Mouse (Mus musculus): Measurements from ENCODE around the gene Prdm12.
"Not testable (repeated sequence)": the region's sequence is repeated elsewhere in the genome, so short reads cannot be mapped to it uniquely, and the experiment has no call there.

Gene Prdm12

DNA sequence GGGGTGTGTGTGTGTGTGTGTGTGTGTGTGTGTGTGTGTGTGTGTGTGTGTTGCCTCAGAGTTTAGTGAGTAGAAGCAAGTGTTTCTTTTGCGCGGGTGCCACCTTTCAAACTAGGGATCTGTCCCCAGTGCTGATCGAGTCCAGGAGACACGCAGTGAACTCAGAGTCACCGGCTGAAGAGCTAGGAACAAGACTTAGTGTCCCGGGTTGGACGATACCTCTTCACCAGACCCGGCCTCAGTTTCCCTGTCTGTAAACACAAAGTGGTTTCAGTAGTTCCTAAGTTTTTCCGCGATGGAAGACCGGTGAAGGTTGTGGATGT lies 1.6 kb downstream of the Prdm12 start:
- in situ Hi-C loops (cut with MboI; ENCODE audit: low sequenced_read_pairs) = no loop called here

DNA sequence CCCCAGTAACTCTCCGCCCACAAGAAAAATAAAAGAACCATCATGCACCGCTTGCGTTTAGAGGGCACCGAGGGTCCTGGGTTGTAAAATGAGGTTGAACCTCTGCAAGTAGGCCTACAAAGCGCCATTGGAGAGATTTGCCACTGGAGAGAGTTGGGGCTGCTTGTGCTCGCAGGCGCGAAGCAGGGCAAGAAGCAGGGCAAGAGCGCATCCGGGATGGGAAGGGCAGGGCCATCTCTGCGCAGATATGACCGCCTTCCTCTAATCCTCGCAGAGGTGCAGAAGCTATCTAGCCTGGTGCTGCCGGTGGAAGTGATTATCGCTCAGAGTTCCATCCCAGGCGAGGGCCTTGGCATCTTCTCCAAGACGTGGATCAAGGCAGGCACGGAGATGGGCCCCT lies 2.1 kb downstream of the Prdm12 start:
- in situ Hi-C loops (cut with MboI; ENCODE audit: low sequenced_read_pairs) = no loop called here

DNA sequence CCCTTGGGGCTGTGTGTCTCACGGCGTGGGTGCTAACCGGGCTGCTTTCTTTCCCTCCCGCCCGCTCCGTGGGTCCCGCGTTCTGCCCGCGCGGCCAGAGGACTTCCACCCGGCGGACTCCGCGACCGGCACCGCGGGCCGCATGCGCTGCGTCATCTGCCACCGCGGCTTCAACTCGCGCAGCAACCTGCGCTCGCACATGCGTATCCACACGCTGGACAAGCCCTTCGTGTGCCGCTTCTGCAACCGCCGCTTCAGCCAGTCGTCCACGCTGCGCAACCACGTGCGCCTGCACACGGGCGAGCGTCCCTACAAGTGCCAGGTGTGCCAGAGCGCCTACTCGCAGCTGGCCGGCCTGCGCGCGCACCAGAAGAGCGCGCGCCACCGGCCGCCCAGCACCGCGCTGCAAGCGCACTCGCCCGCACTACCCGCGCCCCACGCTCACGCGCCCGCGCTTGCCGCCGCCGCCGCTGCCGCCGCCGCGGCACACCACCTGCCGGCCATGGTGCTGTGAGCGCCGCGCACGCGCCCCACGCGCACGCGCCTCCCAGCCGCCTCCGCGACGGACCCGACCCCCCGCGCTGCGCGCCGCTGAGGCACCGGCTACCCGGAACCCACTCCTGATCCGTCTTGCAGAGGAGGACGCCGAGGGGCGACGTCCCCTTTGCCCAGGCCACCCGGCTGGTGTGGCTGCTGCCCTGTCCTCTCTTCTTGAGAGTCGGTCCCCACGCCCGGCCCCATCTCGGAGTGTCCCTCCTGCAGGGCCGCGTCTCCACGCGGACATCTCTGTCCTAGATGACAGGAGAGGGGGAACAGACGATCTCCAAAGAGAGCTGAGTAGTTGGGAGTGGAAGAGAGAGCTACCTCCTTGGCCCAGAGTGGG lies 14.4 kb downstream of the Prdm12 start:
- in situ Hi-C loops (cut with MboI; ENCODE audit: low sequenced_read_pairs) = loop anchor here (10.0 kb wide), 1 partner anchor 169 kb away; no protein-coding TSS in a partner anchor

DNA sequence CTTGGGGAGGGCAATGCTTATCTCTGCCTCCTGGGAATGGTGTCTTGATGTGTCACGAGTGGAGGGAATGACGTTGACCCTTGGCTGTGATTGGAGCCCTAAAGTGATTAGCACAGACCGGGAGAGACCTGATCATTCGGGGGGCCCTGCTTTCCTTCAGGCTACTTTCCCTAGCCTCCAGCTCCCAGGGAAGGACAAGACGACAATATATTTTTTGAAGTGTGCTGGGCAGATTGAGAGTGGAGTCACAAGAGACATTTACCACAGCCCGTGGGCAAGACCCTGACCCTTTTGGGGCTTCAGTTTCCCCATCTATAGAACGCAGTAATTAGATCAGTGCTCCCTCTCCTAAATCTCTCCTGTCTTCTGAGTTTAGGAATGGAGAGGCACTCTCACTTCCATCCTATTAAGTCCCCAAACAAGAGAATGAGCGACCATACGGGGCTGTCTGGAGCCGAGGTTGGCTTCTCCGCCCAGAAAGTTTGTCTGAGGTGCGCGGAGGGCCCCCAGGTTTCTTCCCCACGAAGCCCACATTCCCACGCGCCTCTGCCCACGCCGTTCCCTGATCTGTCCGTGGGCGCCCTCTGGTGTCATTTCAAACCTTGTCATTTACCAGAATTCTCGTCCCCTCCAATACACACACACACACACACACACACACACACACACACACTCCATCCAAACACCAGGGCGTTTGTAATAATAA lies 15.2 kb downstream of the Prdm12 start:
- in situ Hi-C loops (cut with MboI; ENCODE audit: low sequenced_read_pairs) = loop anchor here (10.0 kb wide), 1 partner anchor 170 kb away; no protein-coding TSS in a partner anchor

DNA sequence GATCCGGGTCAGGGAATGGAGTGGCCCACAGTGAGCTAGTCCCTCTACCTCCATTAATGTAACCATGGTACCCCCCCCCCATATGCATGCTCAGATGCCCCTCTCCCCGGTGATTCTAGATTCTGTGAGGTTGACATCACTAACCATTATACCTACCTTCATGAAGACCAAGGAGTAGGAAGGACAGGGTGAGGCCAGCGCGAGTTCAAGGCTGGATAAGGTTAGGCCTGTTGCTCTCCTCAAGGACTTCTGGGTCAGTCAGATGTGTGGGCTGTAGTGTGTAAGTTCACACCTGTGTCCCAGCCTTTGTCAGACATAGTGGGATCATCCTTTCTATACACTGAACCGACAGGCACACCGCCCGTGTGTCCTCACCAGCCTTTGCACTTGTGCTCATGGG lies 16.5 kb downstream of the Prdm12 start:
- in situ Hi-C loops (cut with MboI; ENCODE audit: low sequenced_read_pairs) = loop anchor here (10.0 kb wide), 1 partner anchor 172 kb away; no protein-coding TSS in a partner anchor

DNA sequence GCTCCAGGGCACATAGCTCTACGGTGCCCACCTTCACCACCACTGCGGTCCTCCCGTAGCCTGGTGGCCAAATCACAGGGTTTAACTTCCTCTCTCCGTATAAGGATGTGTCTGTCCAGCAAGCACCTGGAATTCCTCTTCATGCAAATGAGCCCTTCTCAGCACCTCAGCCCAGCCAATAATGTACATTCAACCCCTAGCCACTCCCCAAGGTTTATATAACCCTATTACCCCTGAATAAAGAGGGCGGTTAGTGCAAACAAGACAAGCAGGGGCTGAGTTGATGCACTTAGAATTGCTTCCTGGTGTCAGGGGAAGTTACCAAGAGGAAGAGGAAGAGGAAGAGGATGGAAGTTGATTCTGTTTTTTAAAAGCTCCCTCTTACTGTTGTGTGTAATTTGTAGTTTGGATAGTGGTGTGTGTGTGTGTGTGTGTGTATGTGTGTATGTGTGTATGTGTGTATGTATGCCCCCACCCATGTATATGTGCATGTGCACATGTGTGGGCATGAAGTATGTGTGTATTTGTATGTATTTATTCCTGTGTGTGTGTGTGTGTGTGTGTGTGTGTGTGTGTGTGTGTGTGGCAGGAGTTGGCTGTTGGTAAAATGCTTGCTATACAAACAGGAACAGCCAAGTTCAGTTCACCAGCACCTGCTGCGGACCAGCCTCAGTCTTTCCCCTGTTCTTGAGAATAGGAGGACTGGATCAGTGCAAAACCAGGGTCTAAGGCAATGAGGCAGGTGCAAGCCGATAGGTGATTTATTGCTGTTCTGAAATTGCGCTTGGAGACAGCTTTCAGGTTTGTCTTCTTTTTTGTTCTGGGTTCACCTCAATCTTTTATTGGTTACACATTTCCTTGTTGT lies 23.3 kb downstream of the Prdm12 start:
- in situ Hi-C loops (cut with MboI; ENCODE audit: low sequenced_read_pairs) = no loop called here

DNA sequence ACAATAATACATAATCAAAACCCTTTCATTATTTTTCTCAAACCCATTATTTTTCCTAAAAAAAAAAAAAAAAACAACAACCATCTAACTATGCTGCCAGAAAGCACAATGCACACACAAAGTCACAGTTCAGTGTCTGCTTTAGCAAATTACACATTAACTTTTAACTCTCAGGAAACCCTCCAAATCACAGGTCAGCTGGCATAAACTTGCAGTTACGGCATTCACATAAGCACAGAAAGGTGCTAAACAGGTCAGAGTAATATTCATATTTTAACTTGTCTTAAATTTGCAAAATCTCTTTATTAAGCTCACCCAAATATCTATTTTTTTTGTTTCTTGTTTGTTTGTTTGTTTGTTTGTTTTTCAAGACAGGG lies 24.0 kb downstream of the Prdm12 start:
- in situ Hi-C loops (cut with MboI; ENCODE audit: low sequenced_read_pairs) = no loop called here

DNA sequence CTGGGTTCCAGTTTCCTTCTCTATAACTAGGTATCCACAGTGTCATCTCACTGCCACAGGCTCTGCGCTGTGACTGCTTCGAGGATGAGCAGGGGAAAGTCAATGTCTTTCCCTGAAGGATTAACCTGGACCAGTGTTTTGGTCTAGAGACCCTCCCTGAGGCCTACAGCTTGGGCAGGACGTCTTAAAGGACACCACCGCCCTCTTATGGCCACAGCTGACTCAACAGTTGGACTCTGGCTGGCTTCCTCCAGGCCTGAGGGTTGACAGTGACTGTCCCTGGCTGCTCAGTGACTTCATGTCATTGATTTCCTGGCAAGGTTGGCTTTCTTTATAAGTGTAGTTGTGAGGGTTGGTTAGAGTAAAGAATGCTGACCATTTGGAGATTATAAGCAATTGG lies 27.5 kb downstream of the Prdm12 start:
- in situ Hi-C loops (cut with MboI; ENCODE audit: low sequenced_read_pairs) = no loop called here

DNA sequence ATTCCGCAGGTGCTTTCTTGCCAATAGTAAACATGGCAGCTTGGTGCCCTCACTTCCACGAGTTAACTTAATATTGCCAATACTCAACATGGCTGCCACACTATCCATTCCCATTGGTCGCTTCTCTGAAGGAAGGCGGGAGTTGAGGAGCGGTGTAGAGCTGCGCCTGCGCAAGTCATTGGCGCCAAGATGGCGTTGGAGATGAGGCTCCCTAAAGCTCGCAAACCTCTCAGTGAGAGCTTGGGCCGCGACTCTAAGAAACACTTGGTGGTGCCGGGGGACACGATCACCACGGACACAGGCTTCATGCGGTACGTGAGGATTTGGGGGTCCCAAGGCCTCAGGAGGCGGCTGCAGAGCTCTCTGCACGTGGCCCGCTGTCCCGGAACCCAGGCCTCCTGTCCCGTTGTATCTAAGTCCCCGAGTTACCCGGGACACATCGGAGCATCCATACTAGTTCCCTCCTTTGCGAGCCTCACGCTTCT lies 30.8 kb downstream of the Prdm12 start, which contains the start of gene Exosc2:
TSS of gene Exosc2 (plus strand) at position 165 of the 485 bp plus-strand sequence.
- in situ Hi-C loops (cut with MboI; ENCODE audit: low sequenced_read_pairs) = no loop called here

DNA sequence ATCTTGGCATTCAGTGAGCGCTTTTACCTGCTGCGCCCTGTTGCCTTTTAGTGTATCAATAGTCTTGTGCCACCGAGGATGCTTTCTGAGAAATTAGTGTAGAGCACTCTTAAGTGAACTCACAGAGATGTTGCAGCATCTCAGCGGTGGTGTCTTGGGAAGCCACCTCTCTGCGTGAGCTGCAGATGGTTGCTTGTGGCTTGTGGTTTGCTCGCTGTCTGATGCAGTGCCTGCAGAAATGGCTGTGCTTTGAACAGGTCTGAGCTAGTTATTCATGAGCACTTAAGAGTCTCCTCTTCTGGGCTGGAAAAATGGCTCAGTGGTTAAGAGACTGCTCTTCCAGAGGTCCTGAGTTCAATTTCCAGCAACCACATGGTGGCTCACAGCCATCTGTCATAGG lies 38.8 kb downstream of the Prdm12 start:
- in situ Hi-C loops (cut with MboI; ENCODE audit: low sequenced_read_pairs) = no loop called here

DNA sequence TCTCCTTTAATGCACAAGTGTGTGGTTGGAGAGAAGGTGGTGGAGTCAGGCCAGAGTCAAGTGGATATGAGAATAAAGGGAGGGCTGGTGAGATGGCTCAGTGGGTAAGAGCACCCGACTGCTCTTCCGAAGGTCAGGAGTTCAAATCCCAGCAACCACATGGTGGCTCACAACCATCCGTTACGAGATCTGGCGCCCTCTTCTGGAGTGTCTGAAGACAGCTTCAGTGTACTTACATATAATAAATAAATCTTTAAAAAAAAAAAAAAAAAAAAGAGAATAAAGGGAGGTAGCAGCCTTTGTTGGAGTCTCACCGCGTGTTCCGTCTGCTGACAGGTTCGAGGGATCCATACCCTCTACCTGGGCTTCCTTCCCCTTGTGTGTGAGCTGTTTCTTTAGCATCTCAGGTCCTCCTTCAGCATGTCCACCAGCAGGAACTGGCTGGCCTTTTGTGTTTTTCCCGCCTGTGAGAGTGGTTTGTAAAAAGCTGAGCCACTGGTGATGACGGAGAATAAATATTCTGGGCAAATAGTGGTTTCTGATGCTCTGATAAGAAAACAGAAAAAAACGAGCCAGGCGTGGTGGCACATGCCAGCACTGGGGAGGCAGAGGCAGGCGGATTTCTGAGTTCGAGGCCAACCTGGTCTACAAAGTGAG lies 41.3 kb downstream of the Prdm12 start:
- in situ Hi-C loops (cut with MboI; ENCODE audit: low sequenced_read_pairs) = not testable (repeated sequence)

DNA sequence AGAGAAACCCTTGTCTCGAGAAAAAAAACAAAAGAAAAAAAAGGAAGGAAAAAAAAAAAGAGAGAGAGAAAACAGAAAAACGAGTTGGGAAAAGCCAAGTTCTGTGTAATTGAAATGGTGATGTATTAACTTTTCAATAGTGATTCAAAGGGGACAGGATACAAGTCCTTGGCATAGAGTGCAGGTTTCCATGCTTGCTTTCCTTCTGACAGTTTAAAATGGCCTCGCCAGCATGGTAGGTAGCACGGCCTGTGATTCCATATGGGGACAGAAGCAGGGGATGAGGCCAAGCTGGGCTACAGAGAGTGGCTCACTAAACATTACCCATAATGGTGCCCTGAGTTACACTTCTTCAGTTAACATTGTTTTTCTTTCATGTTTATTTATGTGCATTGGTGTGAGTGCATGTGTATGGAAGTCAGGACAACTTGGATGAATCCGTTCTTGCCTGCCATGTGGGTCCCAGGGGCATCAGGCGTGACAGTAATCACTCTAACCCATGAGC lies 41.9 kb downstream of the Prdm12 start:
- in situ Hi-C loops (cut with MboI; ENCODE audit: low sequenced_read_pairs) = no loop called here

DNA sequence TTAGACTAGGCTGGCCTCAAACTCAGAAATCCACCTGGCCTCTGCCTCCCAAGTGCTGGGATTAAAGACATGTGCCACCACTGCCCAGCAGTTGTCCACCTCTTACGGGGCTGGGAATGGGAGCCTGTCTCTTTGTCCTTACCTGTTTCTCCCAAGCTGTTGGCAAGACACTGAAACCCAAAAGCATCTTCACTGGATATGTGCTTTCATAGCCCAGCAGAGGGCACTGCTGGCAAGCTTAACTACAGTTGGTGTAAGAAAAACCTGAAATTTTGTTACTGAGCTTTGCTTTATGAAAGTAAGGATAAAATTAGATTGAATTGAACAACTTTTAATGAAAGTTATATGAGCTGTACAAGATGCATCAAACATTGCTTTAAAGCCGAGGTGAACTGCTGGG lies 43.8 kb downstream of the Prdm12 start:
- in situ Hi-C loops (cut with MboI; ENCODE audit: low sequenced_read_pairs) = no loop called here

DNA sequence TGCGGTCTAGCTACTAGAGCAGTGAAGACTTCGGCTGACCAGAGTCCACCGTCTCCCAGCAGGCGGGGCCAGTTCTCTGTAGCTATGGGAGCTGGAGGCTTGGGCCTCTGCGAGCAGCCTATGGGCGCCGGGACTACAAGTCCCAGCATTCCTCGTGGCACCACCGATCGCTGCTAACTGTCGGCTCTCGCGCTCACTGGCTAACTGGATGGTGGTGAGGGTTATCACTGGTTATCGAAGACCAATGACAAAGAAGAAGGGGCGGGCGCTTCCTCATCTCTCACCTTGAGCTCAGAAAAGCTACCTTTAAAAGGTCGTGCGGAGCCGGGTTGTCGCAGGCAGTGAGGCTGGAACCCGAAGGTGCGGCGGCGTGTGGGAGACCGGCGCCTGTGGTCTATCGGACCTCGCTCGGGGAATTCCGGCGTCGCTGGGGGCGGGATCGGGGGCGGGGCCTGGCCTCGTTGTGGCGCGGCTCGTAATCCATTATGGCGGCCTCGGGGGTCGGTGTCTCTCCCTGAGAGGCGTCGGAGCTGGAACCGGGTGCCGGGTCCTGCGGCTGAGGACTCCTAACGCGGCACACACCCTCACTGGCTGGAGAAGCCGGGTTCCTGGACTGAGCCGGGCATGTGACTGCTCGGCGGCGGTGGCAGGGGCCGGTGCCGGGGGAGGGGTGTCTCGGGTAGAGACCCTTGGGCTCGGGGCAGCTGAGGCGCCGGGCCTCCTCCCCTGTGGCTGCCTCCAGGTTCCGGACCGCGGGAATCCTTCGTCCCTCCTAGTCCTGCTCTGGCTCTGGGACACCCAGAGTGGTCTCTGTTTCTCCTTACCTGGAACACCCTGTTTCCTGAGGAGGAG lies 48.5 kb downstream of the Prdm12 start, which contains the start of gene Abl1:
TSS of gene Abl1 (plus strand) at position 303 of the 852 bp plus-strand sequence.
- in situ Hi-C loops (cut with MboI; ENCODE audit: low sequenced_read_pairs) = loop anchor here (5.0 kb wide), 1 partner anchor 99 kb away; no protein-coding TSS in a partner anchor

DNA sequence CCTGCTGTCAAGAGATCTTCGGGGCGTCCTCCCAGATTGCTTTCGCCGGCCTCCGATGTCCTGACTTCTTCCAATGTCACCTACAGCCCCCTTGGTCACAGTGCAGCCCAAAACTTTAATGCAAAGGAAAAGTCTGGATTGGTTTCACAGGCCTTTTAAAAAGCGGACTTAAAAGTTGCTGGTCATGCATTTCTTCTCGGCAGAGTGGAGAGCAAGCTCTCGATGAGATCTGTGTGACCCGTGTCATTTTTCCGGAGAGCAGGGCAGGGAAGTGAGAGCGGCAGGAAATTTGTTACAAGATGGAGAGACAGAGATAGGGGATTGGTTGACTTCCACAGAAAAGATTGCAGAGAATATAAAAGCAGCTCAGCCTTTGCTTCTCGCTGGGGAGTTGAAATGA lies 49.2 kb downstream of the Prdm12 start:
- in situ Hi-C loops (cut with MboI; ENCODE audit: low sequenced_read_pairs) = loop anchor here (5.0 kb wide), 1 partner anchor 98 kb away; no protein-coding TSS in a partner anchor

DNA sequence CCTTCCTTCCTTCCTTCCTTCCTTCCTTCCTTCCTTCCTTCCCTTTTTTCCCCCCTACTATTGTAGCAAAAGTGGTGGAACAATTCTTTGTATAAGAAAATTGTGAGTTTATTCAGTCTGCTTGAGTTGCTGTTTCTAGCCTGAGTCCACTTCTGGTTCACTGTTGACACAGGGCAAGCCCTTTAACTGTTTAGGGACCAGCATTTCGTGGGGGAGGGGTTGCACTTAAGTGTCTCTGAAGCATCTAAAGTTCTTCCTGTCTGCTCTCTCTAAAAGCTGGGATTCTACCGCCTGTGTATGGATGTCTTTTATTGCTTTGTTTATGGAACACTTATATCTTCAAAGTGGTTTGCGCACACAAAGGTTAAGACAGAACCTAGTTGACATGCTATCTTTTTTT lies 50.2 kb downstream of the Prdm12 start:
- in situ Hi-C loops (cut with MboI; ENCODE audit: low sequenced_read_pairs) = no loop called here

DNA sequence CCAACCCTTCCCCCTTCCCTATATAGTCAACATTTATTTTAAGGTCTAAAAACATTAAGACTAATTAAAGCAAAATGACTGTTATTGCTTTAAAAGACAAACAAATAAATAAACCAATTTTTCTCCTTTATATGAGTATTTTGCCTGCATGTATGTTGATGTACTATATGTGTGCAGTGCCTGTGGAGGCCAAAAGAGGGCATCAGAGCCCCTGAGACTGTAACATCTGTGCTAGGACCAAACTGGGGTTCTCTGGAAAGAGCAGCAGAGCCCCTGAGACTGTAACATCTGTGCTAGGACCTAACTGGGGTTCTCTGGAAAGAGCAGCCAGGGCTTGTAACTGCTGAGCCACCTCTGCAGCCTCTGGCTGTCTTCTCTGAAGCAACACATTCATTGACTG lies 58.4 kb downstream of the Prdm12 start:
- in situ Hi-C loops (cut with MboI; ENCODE audit: low sequenced_read_pairs) = no loop called here

DNA sequence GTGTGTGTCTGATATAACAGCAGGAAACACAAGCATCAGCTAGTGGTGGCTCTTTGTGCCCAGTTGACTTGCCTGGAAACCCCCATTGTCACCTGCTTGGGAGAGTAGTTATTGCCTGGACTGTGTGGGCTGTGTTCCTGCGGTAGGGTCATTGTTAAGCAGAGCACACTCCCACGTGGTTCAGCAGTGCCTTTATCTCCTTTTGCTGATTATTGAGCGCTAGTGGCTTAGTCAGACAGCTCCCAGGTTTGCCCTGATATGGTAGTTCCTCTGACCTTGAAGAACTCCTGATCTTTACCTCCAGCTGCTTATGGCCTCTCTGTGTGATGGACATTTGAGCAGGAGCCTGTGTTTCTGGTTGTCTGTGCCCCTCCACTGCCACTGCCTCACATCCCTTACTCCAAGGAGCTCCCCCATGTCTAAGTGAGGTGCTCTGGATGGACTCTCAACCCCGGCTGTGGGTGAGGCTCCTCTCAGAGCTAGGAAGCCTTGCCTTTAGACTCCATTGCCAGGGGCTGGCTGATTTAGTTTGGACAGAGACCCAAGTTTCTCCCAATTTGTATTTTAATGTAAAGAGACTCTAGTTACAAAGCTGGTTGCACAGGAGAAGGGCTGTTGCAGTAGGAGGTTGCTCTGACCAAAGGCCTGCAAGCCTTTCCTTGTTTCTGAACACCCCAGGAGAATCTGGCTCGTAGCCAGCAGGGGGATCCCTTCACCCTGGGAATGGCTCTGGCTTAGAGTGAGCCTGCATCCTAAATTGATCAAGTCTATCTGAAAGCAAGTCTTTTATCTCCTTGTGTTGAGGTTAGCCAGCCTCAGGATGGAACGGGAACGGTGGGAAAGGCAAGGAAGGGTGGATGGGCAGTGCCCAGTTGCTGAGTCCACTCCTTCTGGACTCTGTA lies 61.0 kb downstream of the Prdm12 start:
- in situ Hi-C loops (cut with MboI; ENCODE audit: low sequenced_read_pairs) = no loop called here
